Mouse (Mus musculus) myocyte (in vitro differentiated cells): ENCODE data around the gene Senp3.

Experiments used
- CEBPB ChIP-seq: IDR thresholded peaks from 2 replicates; pipeline ENCODE4 v1.6.1; 2011; ENCODE audit warnings: mild to moderate bottlenecking, moderate library complexity; ENCODE audit not compliant: poor library complexity, insufficient read depth, severe bottlenecking
- E2F4 ChIP-seq: IDR thresholded peaks from one replicate; pipeline ENCODE4 v1.6.1; 2011; ENCODE audit warnings: mild to moderate bottlenecking, control low read depth, moderate library complexity; ENCODE audit not compliant: insufficient read depth
- MYOD1 ChIP-seq, 3 experiments: IDR thresholded peaks; one replicate each; pipeline ENCODE4 v1.6.1; 2011; ENCODE audit warnings: control low read depth in 2 of 3, low read depth in 2 of 3, mild to moderate bottlenecking in 2 of 3, moderate library complexity in 1 of 3; ENCODE audit not compliant: insufficient read length in 2 of 3, control insufficient read depth in 1 of 3
- MYOG ChIP-seq, 3 experiments: IDR thresholded peaks; one replicate each; pipeline ENCODE4 v1.6.1; 2011; ENCODE audit warnings: control low read depth in 2 of 3, low read depth in 2 of 3, mild to moderate bottlenecking in 2 of 3; ENCODE audit not compliant: insufficient read length in 2 of 3, control insufficient read depth in 1 of 3, insufficient read depth in 1 of 3
- POLR2A ChIP-seq: IDR thresholded peaks from one replicate; pipeline ENCODE4 v1.6.1; 2011; ENCODE audit warnings: low read depth, mild to moderate bottlenecking, control low read depth, moderate library complexity; ENCODE audit not compliant: insufficient read length
- SRF ChIP-seq: IDR thresholded peaks from one replicate; pipeline ENCODE4 v1.6.1; 2011; ENCODE audit warnings: low read depth; ENCODE audit not compliant: control insufficient read depth, insufficient read length
- TCF12 ChIP-seq: IDR thresholded peaks from one replicate; pipeline ENCODE4 v1.6.1; 2011; ENCODE audit warnings: mild to moderate bottlenecking, control low read depth; ENCODE audit not compliant: poor library complexity, insufficient read depth, severe bottlenecking
- TCF3 ChIP-seq: IDR thresholded peaks from one replicate; pipeline ENCODE4 v1.6.1; 2011; ENCODE audit warnings: low read depth, control low read depth; ENCODE audit not compliant: insufficient read length
- USF1 ChIP-seq: IDR thresholded peaks from one replicate; pipeline ENCODE4 v1.6.1; 2011; ENCODE audit warnings: low read depth, mild to moderate bottlenecking, control low read depth, moderate library complexity

GRCm38 (mm10) chr11:69699595-69699994 is 17.7 kb upstream of the Senp3 start:
- TF ChIP-seq TCF12 (no peak), E2F4 (no peak), POLR2A (no peak), MYOG (IDR thresholded peaks at IDR 0.05; ENCODE audit: control insufficient read depth in 1 of 3, insufficient read depth in 1 of 3, insufficient read length in 2 of 3, low read depth in 2 of 3) (no peak), MYOD1 (IDR thresholded peaks at IDR 0.05; ENCODE audit: control insufficient read depth in 1 of 3, insufficient read length in 2 of 3, low read depth in 2 of 3) (no peak), SRF (no peak), CEBPB (no peak), USF1 (no peak), TCF3 (no peak)
